In the genomic region with DNA sequence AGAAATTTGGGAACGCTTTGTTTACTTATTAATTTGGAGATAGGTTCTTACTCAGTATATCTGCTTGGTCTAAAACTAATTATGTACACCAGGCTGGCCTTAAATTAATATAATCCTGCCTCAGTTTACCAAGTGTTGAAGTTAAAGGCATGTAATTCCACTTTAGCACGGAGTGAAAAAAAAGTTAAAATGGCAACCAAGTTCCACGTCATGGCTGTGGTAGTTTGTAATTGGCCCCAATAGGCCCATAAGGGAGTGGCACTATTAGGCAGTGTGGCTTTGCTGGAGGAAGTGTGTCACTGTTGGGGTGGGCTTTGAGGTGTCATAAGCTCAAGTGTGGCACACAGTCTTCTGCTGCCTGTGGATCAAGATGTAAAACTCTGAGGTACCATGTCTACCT, we compare ENCODE assay signal across 7 mouse cellular contexts. TPM values are rescaled to one million over a fixed set of nuclear protein-coding genes. Genes with fewer than 3 reads are reported as not detected.
A peak's percentile ranks its signal among the peaks of the same experiment; 100 is the strongest.
DNase-seq lines count a peak whose midpoint lies in the region; ATAC-seq and TF ChIP-seq lines count a peak whose summit lies in the region.

No protein-coding gene starts in this region.

- H3K9me3 ChIP-seq in embryonic facial prominence, embryonic 14.5 days (ENCODE audit: control insufficient read depth, low read length): no peaks in the 10 kb centered on the region
- no peaks in the 10 kb centered on the region for H3K9me3 ChIP-seq in limb, embryonic 12.5 days
- no peaks in the 10 kb centered on the region for H3K9me3 ChIP-seq in neural tube, embryonic 14.5 days (ENCODE audit: control insufficient read depth, low read length)

- H3K27ac ChIP-seq in embryonic facial prominence, embryonic 14.5 days (replicated peaks; ENCODE audit: low read depth, low read length): no peak overlapping the region
- no peak overlapping the region for H3K27ac ChIP-seq in limb, embryonic 12.5 days
- no peak overlapping the region; the same call in 1 of the 2 replicates for H3K27ac ChIP-seq in neural tube, embryonic 14.5 days (ENCODE audit: low read depth, low read length)

- no peaks in the 10 kb centered on the region for H3K27me3 ChIP-seq in C2C12 (ENCODE audit: control insufficient read depth, insufficient read depth, insufficient read length)
- H3K27me3 ChIP-seq in embryonic facial prominence, embryonic 14.5 days (replicated peaks; ENCODE audit: control insufficient read depth, insufficient read depth, low read length): no peaks in the 10 kb centered on the region
- no peaks in the 10 kb centered on the region for H3K27me3 ChIP-seq in limb, embryonic 12.5 days
- peaks cover 5% of the 10 kb centered on the region; the same call in 1 of the 2 replicates for H3K27me3 ChIP-seq in neural tube, embryonic 14.5 days (ENCODE audit: control insufficient read depth, insufficient read depth, low read length)

- H3K79me2 ChIP-seq in C2C12 (ENCODE audit: control insufficient read depth, insufficient read depth): peaks cover 60% of the 10 kb centered on the region

- H3K36me3 ChIP-seq in C2C12 (ENCODE audit: control insufficient read depth, insufficient read depth): peaks cover 24% of the 10 kb centered on the region
- H3K36me3 ChIP-seq in embryonic facial prominence, embryonic 14.5 days (ENCODE audit: control insufficient read depth, insufficient read depth, low read length): no peaks in the 10 kb centered on the region
- 0 out of 2 replicates have a peak, but pooled peaks cover 5% of the 10 kb centered on the region for H3K36me3 ChIP-seq in limb, embryonic 12.5 days
- no peaks in the 10 kb centered on the region for H3K36me3 ChIP-seq in neural tube, embryonic 14.5 days (ENCODE audit: control insufficient read depth, insufficient read depth, low read length)

- H3K9ac ChIP-seq in embryonic facial prominence, embryonic 14.5 days (ENCODE audit: low read depth, low read length): peak overlapping the region; percentile 94
- H3K9ac ChIP-seq in limb, embryonic 12.5 days (replicated peaks): peak overlapping the region; percentile 87
- H3K9ac ChIP-seq in neural tube, embryonic 14.5 days (replicated peaks; ENCODE audit: low read depth, low read length): peak overlapping the region; percentile 91; the same call in 1 of the 2 replicates

- no peak for ATAC-seq in embryonic facial prominence, embryonic 14.5 days (ENCODE audit: low read depth)
- no peak for ATAC-seq in limb, embryonic 12.5 days (ENCODE audit: insufficient number of reproducible peaks, insufficient read depth, low FRiP score, low TSS enrichment, low read depth)
- no peak for ATAC-seq in neural tube, embryonic 14.5 days (ENCODE audit: low read depth)

- peak; percentile 80 for DNase-seq in 416B (ENCODE audit: low read depth)
- DNase-seq in embryonic facial prominence, embryonic 14.5 days (ENCODE audit: low spot score): no peak
- no peak for DNase-seq in kidney, postnatal 25 days
- DNase-seq in layer of hippocampus, postnatal 36 days: no peak

- WGBS in embryonic facial prominence, embryonic 14.5 days: 44% methylated on average over 3 of the region's 3 CpGs
- WGBS in limb, embryonic 12.5 days: 44% methylated on average over 3 of the region's 3 CpGs
- 41% methylated on average over 3 of the region's 3 CpGs for WGBS in neural tube, embryonic 14.5 days

- TF ChIP-seq CTCF in C2C12 (IDR thresholded peaks at IDR 0.05; ENCODE audit: control insufficient read depth, insufficient read depth, insufficient read length): no peak

- H3K79me3 ChIP-seq in C2C12 (ENCODE audit: low read depth): peaks cover 58% of the 10 kb centered on the region

- H3K4me1 ChIP-seq in embryonic facial prominence, embryonic 14.5 days (ENCODE audit: control insufficient read depth, insufficient read depth, low read length): peaks cover 4% of the 10 kb centered on the region; the same call in 1 of the 2 replicates
- H3K4me1 ChIP-seq in limb, embryonic 12.5 days (replicated peaks): peaks cover 11% of the 10 kb centered on the region
- H3K4me1 ChIP-seq in neural tube, embryonic 14.5 days (ENCODE audit: control insufficient read depth, insufficient read depth, low read length): peaks cover 6% of the 10 kb centered on the region; the same call in 1 of the 2 replicates

- peak overlapping the region; percentile 99 for H3K4me3 ChIP-seq in C2C12 (ENCODE audit: insufficient read depth, poor library complexity, severe bottlenecking)
- H3K4me3 ChIP-seq in embryonic facial prominence, embryonic 14.5 days (ENCODE audit: low read depth, low read length): peak overlapping the region; percentile 84
- peak overlapping the region; percentile 94 for H3K4me3 ChIP-seq in limb, embryonic 12.5 days (replicated peaks)
- H3K4me3 ChIP-seq in neural tube, embryonic 14.5 days (ENCODE audit: low read depth, low read length): peak overlapping the region; percentile 96

- peak overlapping the region; percentile 72 for H3ac ChIP-seq in C2C12 (ENCODE audit: control insufficient read depth, insufficient read length, low read depth)

- peak overlapping the region; percentile 67 for H3K4me2 ChIP-seq in embryonic facial prominence, embryonic 14.5 days (ENCODE audit: low read depth, low read length)
- peak overlapping the region; percentile 70 for H3K4me2 ChIP-seq in limb, embryonic 12.5 days
- peak overlapping the region; percentile 89 for H3K4me2 ChIP-seq in neural tube, embryonic 14.5 days (ENCODE audit: low read depth, low read length)

TF ChIP-seq in C2C12, 6 proteins besides CTCF, POLR2A, EP300 and RAD21:
- TF ChIP-seq MYOD1 (IDR thresholded peaks at IDR 0.05; ENCODE audit: control insufficient read depth, insufficient read length, low read depth) (no peak), MAX (IDR thresholded peaks at IDR 0.05) (no peak), CEBPB (IDR thresholded peaks at IDR 0.05; ENCODE audit: low read depth) (no peak)

RNA-seq across cellular contexts. Expression of gene Psmd14, which starts 1.0 kb away (rescaled TPM):
- 98.8 TPM for polyA plus RNA-seq in C2C12 (2012; fragmentation: generic; extraction: Trizol)
- polyA plus RNA-seq in embryonic facial prominence, embryonic 14.5 days (2014; fragmentation: Nextera tagmentation; extraction: Ambion mirVana): 167 and 175 TPM in 2 replicates
- polyA plus RNA-seq in limb, embryonic 12.5 days (2016; fragmentation: Nextera tagmentation; extraction: Ambion mirVana): 195 and 197 TPM in 2 replicates
- 222 and 226 TPM in 2 replicates for polyA plus RNA-seq in neural tube, embryonic 14.5 days (2014; fragmentation: Nextera tagmentation; extraction: Ambion mirVana)
- total RNA-seq in layer of hippocampus, postnatal 36 days (2021): 100 to 1,000 TPM; 119 to 124 TPM
